Mouse (Mus musculus): ENCODE data around the gene Dnaaf3. TPM values are rescaled to one million over a fixed set of nuclear protein-coding genes. Genes with fewer than 3 reads are reported as not detected.
A peak's percentile ranks its signal among the peaks of the same experiment; 100 is the strongest.
"Not testable (repeated sequence)": the region's sequence is repeated elsewhere in the genome, so short reads cannot be mapped to it uniquely, and the experiment has no call there.

Gene Dnaaf3
- polyA plus RNA-seq, 1 experiment, result not detected

GRCm38 (mm10) chr7:4542013-4542412, 9.8 kb upstream of the Dnaaf3 start:
- H3K27ac ChIP-seq (ENCODE audit: insufficient read depth, low read depth, low read length), result no peak overlapping the region
- WGBS, result 51% methylated on average over 17 of the region's 17 CpGs
- no peak for TF ChIP-seq CTCF (IDR thresholded peaks at IDR 0.05; ENCODE audit: insufficient read depth, low read depth, low read length)
- no peak for TF ChIP-seq POLR2A (IDR thresholded peaks at IDR 0.05; ENCODE audit: insufficient read depth, low read depth, low read length)
- no peak overlapping the region for H3K4me3 ChIP-seq (ENCODE audit: insufficient read depth, low read depth, low read length)
- peaks cover 5% of the 10 kb centered on the region for H3K4me1 ChIP-seq (ENCODE audit: control insufficient read depth, insufficient read depth, low read length)

GRCm38 (mm10) chr7:4541344-4541743, 9.1 kb upstream of the Dnaaf3 start:
- WGBS, result 58% methylated on average over 5 of the region's 5 CpGs
- Histone ChIP-seq H3K4me3 (ENCODE audit: insufficient read depth, low read depth, low read length) (no peak overlapping the region), H3K27ac (ENCODE audit: insufficient read depth, low read depth, low read length) (no peak overlapping the region), H3K4me1 (ENCODE audit: control insufficient read depth, insufficient read depth, low read length) (peaks cover 5% of the 10 kb centered on the region)
- TF ChIP-seq CTCF (IDR thresholded peaks at IDR 0.05; ENCODE audit: insufficient read depth, low read depth, low read length), result no peak
- no peak for TF ChIP-seq POLR2A (IDR thresholded peaks at IDR 0.05; ENCODE audit: insufficient read depth, low read depth, low read length)

- Histone ChIP-seq H3K27ac (ENCODE audit: insufficient read depth, low read depth, low read length) (no peak overlapping the region), H3K4me3 (ENCODE audit: insufficient read depth, low read depth, low read length) (no peak overlapping the region), H3K4me1 (ENCODE audit: control insufficient read depth, insufficient read depth, low read length) (no peaks in the 10 kb centered on the region)
- TF ChIP-seq POLR2A (IDR thresholded peaks at IDR 0.05; ENCODE audit: insufficient read depth, low read depth, low read length) (no peak), CTCF (IDR thresholded peaks at IDR 0.05; ENCODE audit: insufficient read depth, low read depth, low read length) (no peak)
- WGBS, result 65% methylated on average over 2 of the region's 2 CpGs
Observed at GRCm38 (mm10) chr7:4539019-4539418, 6.8 kb upstream of the Dnaaf3 start.

- no peak for TF ChIP-seq POLR2A (IDR thresholded peaks at IDR 0.05; ENCODE audit: insufficient read depth, low read depth, low read length)
- no peak for TF ChIP-seq CTCF (IDR thresholded peaks at IDR 0.05; ENCODE audit: insufficient read depth, low read depth, low read length)
- 45% methylated on average over 4 of the region's 4 CpGs for WGBS
- Histone ChIP-seq H3K4me1 (ENCODE audit: control insufficient read depth, insufficient read depth, low read length) (0 out of 2 replicates have a peak, but pooled peaks cover under 1% of the 10 kb centered on the region), H3K4me3 (ENCODE audit: insufficient read depth, low read depth, low read length) (no peak overlapping the region), H3K27ac (ENCODE audit: insufficient read depth, low read depth, low read length) (no peak overlapping the region)
Observed at GRCm38 (mm10) chr7:4537181-4537580, 4.9 kb upstream of the Dnaaf3 start.

GRCm38 (mm10) chr7:4536369-4536768, 4.1 kb upstream of the Dnaaf3 start:
- Histone ChIP-seq H3K27ac (ENCODE audit: insufficient read depth, low read depth, low read length) (no peak overlapping the region), H3K4me1 (ENCODE audit: control insufficient read depth, insufficient read depth, low read length) (0 out of 2 replicates have a peak, but pooled peaks cover 3% of the 10 kb centered on the region), H3K4me3 (ENCODE audit: insufficient read depth, low read depth, low read length) (no peak overlapping the region)
- no peak for TF ChIP-seq CTCF (IDR thresholded peaks at IDR 0.05; ENCODE audit: insufficient read depth, low read depth, low read length)
- TF ChIP-seq POLR2A (IDR thresholded peaks at IDR 0.05; ENCODE audit: insufficient read depth, low read depth, low read length), result no peak
- 70% methylated on average over 4 of the region's 4 CpGs for WGBS

GRCm38 (mm10) chr7:4530166-4530565, 2.1 kb downstream of the Dnaaf3 start:
- not testable (repeated sequence) for H3K27ac ChIP-seq (ENCODE audit: insufficient read depth, low read depth, low read length); H3K4me3 ChIP-seq (ENCODE audit: insufficient read depth, low read depth, low read length); H3K4me1 ChIP-seq (ENCODE audit: control insufficient read depth, insufficient read depth, low read length)
- WGBS, result 80% methylated on average over 8 of the region's 8 CpGs

- WGBS, result 63% methylated on average over 18 of the region's 18 CpGs
- no peak overlapping the region for H3K4me3 ChIP-seq (ENCODE audit: insufficient read depth, low read depth, low read length)
- TF ChIP-seq POLR2A (IDR thresholded peaks at IDR 0.05; ENCODE audit: insufficient read depth, low read depth, low read length) (no peak), CTCF (IDR thresholded peaks at IDR 0.05; ENCODE audit: insufficient read depth, low read depth, low read length) (no peak)
- H3K4me1 ChIP-seq (ENCODE audit: control insufficient read depth, insufficient read depth, low read length), result peaks cover 7% of the 10 kb centered on the region; the same call in 1 of the 2 replicates
- no peak overlapping the region for H3K27ac ChIP-seq (ENCODE audit: insufficient read depth, low read depth, low read length)
Observed at GRCm38 (mm10) chr7:4527302-4527689, 5.0 kb downstream of the Dnaaf3 start.

GRCm38 (mm10) chr7:4526341-4527301, 5.6 kb downstream of the Dnaaf3 start:
- peaks cover 5% of the 10 kb centered on the region for H3K4me1 ChIP-seq (ENCODE audit: control insufficient read depth, insufficient read depth, low read length)
- 24% methylated on average over 40 of the region's 40 CpGs for WGBS
- H3K4me3 ChIP-seq (ENCODE audit: insufficient read depth, low read depth, low read length), result peak overlapping the region; percentile 41
- TF ChIP-seq CTCF (IDR thresholded peaks at IDR 0.05; ENCODE audit: insufficient read depth, low read depth, low read length) (peak; percentile 78), POLR2A (IDR thresholded peaks at IDR 0.05; ENCODE audit: insufficient read depth, low read depth, low read length) (no peak)
- H3K27ac ChIP-seq (ENCODE audit: insufficient read depth, low read depth, low read length), result no peak overlapping the region; the same call in 1 of the 2 replicates

GRCm38 (mm10) chr7:4524212-4524922, 7.9 kb downstream of the Dnaaf3 start, which contains the start of gene Tnni3:
TSS of gene Tnni3 (minus strand) at chr7:4524229.
- TF ChIP-seq CTCF (IDR thresholded peaks at IDR 0.05; ENCODE audit: insufficient read depth, low read depth, low read length), result peak; percentile 19; the same call in 1 of the 2 replicates
- H3K27ac ChIP-seq (ENCODE audit: insufficient read depth, low read depth, low read length); H3K4me3 ChIP-seq (ENCODE audit: insufficient read depth, low read depth, low read length): not testable (repeated sequence)
- peaks cover 13% of the 10 kb centered on the region for H3K4me1 ChIP-seq (ENCODE audit: control insufficient read depth, insufficient read depth, low read length)
- 67% methylated on average over 15 of the region's 15 CpGs for WGBS

Data from olfactory bulb, adult 2 months (tissue).